Mouse (Mus musculus) lung, embryonic 14.5 days (tissue): ENCODE results near the gene Scimp. TPM values are rescaled to one million over a fixed set of nuclear protein-coding genes. Genes with fewer than 3 reads are reported as not detected.

Experiments used
- ATAC-seq: fragments of 200-750 bp; cut with Nextera tagmentation; 2 replicates; pipeline ENCODE4 v1.8.0; 2017; ENCODE audit warnings: mild to moderate bottlenecking, moderate TSS enrichment, moderate library complexity; ENCODE audit not compliant: insufficient read depth
- DNase-seq: peaks from one replicate; pipeline ENCODE4 v3.0.0-alpha.2; 2015
- H3K27ac ChIP-seq: fragments of 300-500 bp; sonication (generic); 2 replicates; pipeline ENCODE4 v1.5.1; 2014; ENCODE audit warnings: low read depth, mild to moderate bottlenecking, moderate library complexity
- H3K27me3 ChIP-seq: fragments of 300-500 bp; sonication (generic); 2 replicates; pipeline ENCODE4 v1.6.1; 2014; ENCODE audit warnings: low read length, control low read depth; ENCODE audit not compliant: insufficient read depth
- H3K36me3 ChIP-seq: fragments of 300-500 bp; sonication (generic); 2 replicates; pipeline ENCODE4 v1.6.1; 2014; ENCODE audit warnings: control low read depth; ENCODE audit not compliant: insufficient read depth
- H3K4me1 ChIP-seq: fragments of 300-500 bp; sonication (generic); 2 replicates; pipeline ENCODE4 v1.6.1; 2014; ENCODE audit warnings: antibody characterized with exemption, control low read depth; ENCODE audit not compliant: insufficient read depth
- H3K4me2 ChIP-seq: fragments of 300-500 bp; sonication (generic); 2 replicates; pipeline ENCODE4 v1.6.1; 2014; ENCODE audit warnings: mild to moderate bottlenecking
- H3K4me3 ChIP-seq: fragments of 300-500 bp; sonication (generic); 2 replicates; pipeline ENCODE4 v1.5.1; 2014; ENCODE audit warnings: low read depth, low read length
- H3K9ac ChIP-seq: fragments of 300-500 bp; sonication (generic); 2 replicates; pipeline ENCODE4 v1.6.1; 2014
- H3K9me3 ChIP-seq: fragments of 300-500 bp; sonication (generic); 2 replicates; pipeline ENCODE4 v1.6.1; 2016; ENCODE audit warnings: low read depth, low read length, control low read depth
- CTCF ChIP-seq: IDR thresholded peaks from 2 replicates; pipeline ENCODE4 v1.5.1; 2016; ENCODE audit warnings: antibody characterized with exemption, low read depth
- WGBS: fragments of 180-500 bp; shearing (Covaris S2); extraction: QIAGEN DNeasy Blood & Tissue Kit; methylation state at CpG from one replicate; pipeline ENCODE4 v1.1.7; 2014; 5-methylcytosine and 5-hydroxymethylcytosine counted together
- polyA plus RNA-seq: library from polyadenylated mRNA; unstranded; fragments of >200 nt; fragmentation: Nextera tagmentation; extraction: Ambion mirVana; gene quantifications from 2 replicates; pipeline ENCODE4 v1.2.1, GENCODE M21; 2014

The Scimp gene
- not detected in 2 replicates for polyA plus RNA-seq

DNA sequence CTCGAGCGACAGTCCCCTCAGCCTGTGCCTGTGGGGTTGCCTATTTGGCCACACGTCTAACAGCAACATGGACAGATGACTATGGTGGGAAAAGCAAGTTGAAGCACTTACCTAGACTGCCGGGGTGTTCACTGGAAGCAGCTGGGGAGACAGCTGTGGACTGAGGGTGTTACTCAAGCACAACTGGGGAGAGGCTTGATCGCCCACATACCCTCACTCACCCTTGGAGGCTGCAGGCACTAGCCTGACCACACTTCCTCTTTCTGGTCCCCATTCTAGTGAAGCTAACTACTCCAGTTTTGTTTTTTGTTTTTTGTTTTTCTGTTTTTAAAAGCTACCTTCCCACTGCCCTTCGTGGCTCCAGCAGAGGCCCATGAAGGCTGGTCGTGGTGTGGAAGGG lies at the start of gene Scimp:
Gene Scimp (minus strand): TSS at position 222 of the 400 bp plus-strand sequence.
- H3K4me2 ChIP-seq = no peak within 1 kb of the TSS
- ATAC-seq (no peak), DNase-seq (no peak)
- no peak for TF ChIP-seq CTCF
- no peak within 1 kb of the TSS for H3K9ac ChIP-seq
- no peaks in the 10 kb centered on the region for H3K27me3 ChIP-seq
- no peak within 1 kb of the TSS for H3K27ac ChIP-seq
- 72% methylated on average over 7 of the region's 7 CpGs for WGBS
- H3K4me1 ChIP-seq = no peaks in the 10 kb centered on the region
- no peaks in the 10 kb centered on the region for H3K36me3 ChIP-seq
- no peak within 1 kb of the TSS for H3K4me3 ChIP-seq
- no peaks in the 10 kb centered on the region for H3K9me3 ChIP-seq

DNA sequence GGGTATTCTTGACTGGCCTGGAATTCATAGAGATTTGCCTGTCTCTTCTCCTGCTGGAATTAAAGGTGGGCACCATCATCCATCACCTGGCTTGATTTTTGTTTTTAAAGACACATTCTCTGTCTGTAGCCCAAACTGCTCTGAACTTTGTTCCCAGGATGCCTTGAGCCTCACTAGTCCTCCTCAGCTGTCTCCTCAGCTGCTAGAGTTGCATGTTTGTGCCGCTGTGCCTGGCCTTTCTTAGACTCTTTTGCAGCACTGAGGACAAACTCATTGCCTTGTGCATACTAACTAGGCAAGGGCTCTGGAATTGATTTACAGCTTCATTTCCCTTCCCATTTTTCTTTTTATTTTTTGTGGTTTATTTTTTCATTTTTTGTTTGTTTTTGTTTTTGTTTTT lies 48.0 kb upstream of the Scimp start:
- Histone ChIP-seq H3K4me1 (no peaks in the 10 kb centered on the region), H3K27me3 (no peaks in the 10 kb centered on the region), H3K36me3 (no peaks in the 10 kb centered on the region), H3K27ac (no peak overlapping the region), H3K9ac (no peak overlapping the region), H3K9me3 (no peaks in the 10 kb centered on the region), H3K4me3 (no peak overlapping the region), H3K4me2 (no peak overlapping the region)
- no peak for ATAC-seq
- WGBS = 92% methylated on average over 1 of the region's 1 CpGs
- no peak for DNase-seq
- no peak for TF ChIP-seq CTCF

DNA sequence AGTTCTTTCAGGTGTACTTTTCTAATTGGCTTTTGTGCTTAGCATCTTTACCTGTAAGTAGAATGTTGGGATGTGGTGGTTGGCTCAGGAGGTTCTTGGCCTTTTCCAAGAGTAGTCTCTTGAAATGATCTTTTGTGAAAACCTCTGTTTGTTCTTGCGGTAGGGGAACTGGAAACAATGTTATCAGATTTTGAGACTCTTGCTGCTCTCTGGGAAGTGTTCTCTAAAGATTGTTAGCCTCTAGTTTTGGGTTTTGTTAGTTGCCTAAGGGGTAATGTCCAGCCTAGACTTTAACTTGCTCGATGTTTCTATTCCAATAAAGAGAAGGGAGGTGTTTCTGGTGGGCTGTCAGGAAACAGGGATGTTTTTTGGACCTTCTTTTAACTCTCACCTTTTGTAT lies 33.6 kb upstream of the Scimp start:
- peak overlapping the region; percentile 95 for H3K4me3 ChIP-seq
- peak overlapping the region; percentile 68 for H3K4me2 ChIP-seq
- WGBS = 21% methylated on average over 2 of the region's 2 CpGs
- no peaks in the 10 kb centered on the region for H3K27me3 ChIP-seq
- 0 out of 2 replicates have a peak, but pooled peaks cover 2% of the 10 kb centered on the region for H3K4me1 ChIP-seq
- DNase-seq (no peak), ATAC-seq (no peak)
- H3K9ac ChIP-seq = peak overlapping the region; percentile 93
- no peak for TF ChIP-seq CTCF
- H3K36me3 ChIP-seq = no peaks in the 10 kb centered on the region
- H3K27ac ChIP-seq = no peak overlapping the region
- H3K9me3 ChIP-seq = no peaks in the 10 kb centered on the region

DNA sequence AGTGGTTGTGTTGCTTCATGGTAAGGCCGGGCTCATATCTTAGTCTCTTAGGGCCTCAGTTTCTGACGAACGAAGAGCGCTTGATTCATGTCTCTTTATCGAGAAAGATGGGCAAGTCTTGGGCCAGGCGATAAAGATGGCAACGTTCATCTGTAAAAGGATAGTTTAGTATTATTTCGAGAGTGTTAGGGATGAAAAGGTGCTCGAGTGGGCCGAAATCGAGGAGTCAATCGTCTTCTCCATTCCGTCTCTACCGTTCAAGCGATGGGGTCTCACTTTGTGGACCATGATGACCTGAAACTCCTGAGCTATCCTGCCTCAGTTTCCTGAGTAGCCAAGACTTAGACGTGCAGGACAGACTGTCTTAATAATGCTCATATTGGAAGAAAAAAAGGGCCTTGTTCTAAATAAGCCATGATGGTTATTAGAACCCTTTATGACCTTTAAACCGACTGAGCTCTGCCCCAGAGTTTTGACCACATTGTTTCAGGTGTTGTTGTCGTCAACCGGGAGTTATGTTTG lies 33.1 kb upstream of the Scimp start:
- H3K36me3 ChIP-seq = no peaks in the 10 kb centered on the region
- H3K27ac ChIP-seq = 0 out of 2 replicates have a peak overlapping the region, but pooled peaks have one; percentile 46
- peak overlapping the region; percentile 68 for H3K4me2 ChIP-seq
- WGBS = 3% methylated on average over 19 of the region's 19 CpGs
- DNase-seq (no peak), ATAC-seq (no peak)
- 0 out of 2 replicates have a peak, but pooled peaks cover 2% of the 10 kb centered on the region for H3K4me1 ChIP-seq
- peak overlapping the region; percentile 93 for H3K9ac ChIP-seq
- H3K9me3 ChIP-seq = no peaks in the 10 kb centered on the region
- no peak for TF ChIP-seq CTCF
- no peaks in the 10 kb centered on the region for H3K27me3 ChIP-seq
- peak overlapping the region; percentile 95 for H3K4me3 ChIP-seq

DNA sequence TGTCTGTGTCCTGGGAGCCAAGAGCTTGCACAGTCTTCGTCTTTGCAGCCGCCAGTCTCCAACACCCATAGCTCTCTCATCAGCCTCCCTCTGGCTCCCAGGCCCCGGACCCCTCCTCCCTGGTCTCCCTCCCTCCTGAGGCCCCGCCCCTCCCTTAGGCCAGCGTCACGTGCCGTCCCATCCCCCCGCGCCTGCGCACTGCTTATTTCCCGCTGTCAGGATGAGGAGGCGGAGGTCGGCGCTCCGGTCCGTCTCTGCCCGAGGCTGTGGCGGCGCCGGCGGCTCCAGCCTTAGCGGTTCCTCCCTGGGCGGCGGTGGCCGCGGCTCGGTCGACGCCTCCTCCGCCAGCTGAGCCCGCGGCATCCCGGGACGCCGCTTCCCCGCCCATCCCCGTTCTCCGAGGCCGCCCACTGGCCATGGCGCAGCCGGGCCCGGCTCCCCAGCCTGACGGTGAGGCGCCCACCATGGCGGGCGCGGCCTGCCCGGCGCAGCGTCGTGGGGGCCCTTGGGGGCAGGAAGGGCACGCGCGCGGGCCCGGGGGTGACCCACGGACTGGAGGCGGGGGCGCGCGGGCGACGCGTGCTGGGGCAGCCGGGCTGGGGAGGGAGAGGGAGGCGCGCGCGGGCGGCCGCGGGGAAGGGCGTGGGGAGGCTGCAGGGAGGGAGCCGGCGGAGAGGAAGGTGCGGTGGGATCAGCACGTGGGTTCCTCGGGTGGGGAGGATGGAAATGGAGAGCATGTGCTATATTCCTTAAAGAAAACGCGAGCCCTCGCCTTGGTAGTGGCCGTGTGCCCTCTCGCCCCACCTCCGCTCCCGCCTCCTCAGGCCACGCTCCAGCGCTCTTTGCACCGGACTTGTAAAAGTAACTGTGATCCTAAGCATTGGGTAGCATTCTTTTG lies 32.4 kb upstream of the Scimp start, which contains the start of gene Rabep1:
Gene Rabep1 (plus strand): TSS at position 220 of the 898 bp plus-strand sequence.
- ATAC-seq = peak; percentile 97
- H3K27ac ChIP-seq = peak within 1 kb of the TSS; percentile 46; the same call in 1 of the 2 replicates
- H3K36me3 ChIP-seq = no peaks in the 10 kb centered on the region
- H3K9ac ChIP-seq = peak within 1 kb of the TSS; percentile 93
- TF ChIP-seq CTCF = no peak
- H3K9me3 ChIP-seq = no peaks in the 10 kb centered on the region
- H3K4me3 ChIP-seq = peak within 1 kb of the TSS; percentile 95
- WGBS = under 1% methylated on average over 87 of the region's 88 CpGs
- H3K27me3 ChIP-seq = no peaks in the 10 kb centered on the region
- DNase-seq = peak; percentile 95
- 0 out of 2 replicates have a peak, but pooled peaks cover 2% of the 10 kb centered on the region for H3K4me1 ChIP-seq
- H3K4me2 ChIP-seq = peak within 1 kb of the TSS; percentile 68

DNA sequence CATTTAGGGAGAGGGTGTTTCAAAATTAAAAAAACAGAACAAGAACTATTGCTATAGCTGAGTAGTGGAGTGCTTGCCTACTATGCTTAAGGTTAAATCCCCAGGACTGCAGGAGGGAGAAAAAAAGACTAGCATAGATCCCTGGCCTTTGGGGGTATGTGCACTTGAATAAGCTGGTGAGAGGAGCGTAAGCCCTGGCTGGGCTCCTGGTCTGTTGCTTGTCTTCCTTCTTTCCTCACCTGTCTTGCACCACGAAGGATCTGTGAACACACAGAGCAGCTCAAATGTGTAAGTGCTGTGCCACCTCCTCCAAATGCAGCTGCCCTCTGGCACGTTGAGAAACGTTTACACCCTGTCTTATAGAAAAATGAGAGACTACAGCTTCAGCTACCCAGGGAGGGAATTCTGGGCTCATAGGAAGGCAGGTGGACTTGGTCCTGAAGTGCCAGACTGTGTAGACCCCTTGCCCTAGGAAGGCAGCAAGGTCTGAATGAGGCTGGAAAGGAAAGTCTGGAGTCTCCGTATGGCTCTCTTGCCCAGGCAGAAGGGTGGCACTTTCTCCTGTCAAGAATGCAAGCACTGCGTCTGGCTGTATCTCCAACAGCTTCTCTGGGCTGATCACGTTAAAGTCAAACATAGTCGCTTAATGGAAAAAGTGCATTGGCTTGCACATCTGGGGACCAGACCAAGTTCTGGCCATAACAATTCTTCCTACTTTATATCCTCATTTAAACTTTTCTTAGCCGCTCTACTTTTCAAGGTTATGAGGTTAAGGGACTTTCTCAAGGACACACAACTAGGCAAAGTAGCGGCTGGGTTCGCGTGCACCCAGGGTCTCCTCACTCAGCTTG lies 31.5 kb upstream of the Scimp start:
- Histone ChIP-seq H3K27ac (no peak overlapping the region), H3K36me3 (no peaks in the 10 kb centered on the region), H3K4me1 (0 out of 2 replicates have a peak, but pooled peaks cover 2% of the 10 kb centered on the region), H3K4me2 (peak overlapping the region; percentile 68), H3K9ac (peak overlapping the region; percentile 93; the same call in 1 of the 2 replicates), H3K4me3 (peak overlapping the region; percentile 95), H3K27me3 (no peaks in the 10 kb centered on the region), H3K9me3 (no peaks in the 10 kb centered on the region)
- no peak for DNase-seq
- no peak for TF ChIP-seq CTCF
- ATAC-seq = peak; percentile 18; the same call in 1 of the 2 replicates
- 14% methylated on average over 12 of the region's 12 CpGs for WGBS
